ENCODE assay signal across 18 mouse cellular contexts in genomic region chr15:25202097-25202496, GRCm38 (mm10).
"Had no signal": no experiment of that assay in that cellular context is flagged by ENCODE, and none has a peak within 500 bp of the region (broad histone marks: within the 10 kb centered on the region; RNA-seq: fewer than 3 reads in every experiment).

No protein-coding gene starts in this region.

- H3K36me3 ChIP-seq: limb, embryonic 12.5 days; limb, embryonic 15.5 days; midbrain, embryonic 12.5 days; midbrain, embryonic 15.5 days had no signal

- H3K9me3 ChIP-seq: limb, embryonic 12.5 days; limb, embryonic 15.5 days; midbrain, embryonic 12.5 days; midbrain, embryonic 15.5 days had no signal

- H3K4me2 ChIP-seq: limb, embryonic 12.5 days; limb, embryonic 15.5 days; liver, embryonic 11.5 days; lung, embryonic 14.5 days; midbrain, embryonic 12.5 days; midbrain, embryonic 15.5 days had no signal

- H3K27ac ChIP-seq: limb, embryonic 12.5 days; limb, embryonic 15.5 days; liver, embryonic 14.5 days; macrophage; midbrain, embryonic 12.5 days; midbrain, embryonic 15.5 days had no signal

- DNase-seq: kidney, adult 18-20 months; kidney, adult 9 months; kidney, postnatal 14 days; kidney, postnatal 4 days; left cerebral cortex, postnatal 4 days; liver, postnatal 0 days; lung, embryonic 14.5 days; thymus, adult 2 months; thymus, postnatal 14 days; thymus, postnatal 4 days had no signal

- H3K27me3 ChIP-seq: limb, embryonic 12.5 days; limb, embryonic 15.5 days; midbrain, embryonic 12.5 days; midbrain, embryonic 15.5 days had no signal

- H3K4me1 ChIP-seq: limb, embryonic 12.5 days; limb, embryonic 15.5 days; midbrain, embryonic 12.5 days; midbrain, embryonic 15.5 days had no signal

- ATAC-seq: liver, postnatal 0 days; lung, postnatal 0 days; midbrain, embryonic 15.5 days had no signal

- H3K9ac ChIP-seq: limb, embryonic 12.5 days; limb, embryonic 15.5 days; liver, embryonic 14.5 days; liver, postnatal 0 days; lung, embryonic 14.5 days; midbrain, embryonic 12.5 days; midbrain, embryonic 15.5 days had no signal

- H3K4me3 ChIP-seq: limb, embryonic 12.5 days; limb, embryonic 15.5 days; midbrain, embryonic 12.5 days; midbrain, embryonic 15.5 days had no signal
